Mouse (Mus musculus) inflammation-experienced regulatory T-cells, adult 16 weeks (primary cell): ENCODE results near the gene Zfp574. TPM values are rescaled to one million over a fixed set of nuclear protein-coding genes. Genes with fewer than 3 reads are reported as not detected.

Experiments
- polyA plus RNA-seq: library from polyadenylated mRNA; unstranded; fragments of 100-300 nt; shearing (Covaris generic); gene quantifications from one replicate; pipeline ENCODE4 v1.2.1, GENCODE M21; 2017

Gene Zfp574
- 49.1 TPM for polyA plus RNA-seq

DNA sequence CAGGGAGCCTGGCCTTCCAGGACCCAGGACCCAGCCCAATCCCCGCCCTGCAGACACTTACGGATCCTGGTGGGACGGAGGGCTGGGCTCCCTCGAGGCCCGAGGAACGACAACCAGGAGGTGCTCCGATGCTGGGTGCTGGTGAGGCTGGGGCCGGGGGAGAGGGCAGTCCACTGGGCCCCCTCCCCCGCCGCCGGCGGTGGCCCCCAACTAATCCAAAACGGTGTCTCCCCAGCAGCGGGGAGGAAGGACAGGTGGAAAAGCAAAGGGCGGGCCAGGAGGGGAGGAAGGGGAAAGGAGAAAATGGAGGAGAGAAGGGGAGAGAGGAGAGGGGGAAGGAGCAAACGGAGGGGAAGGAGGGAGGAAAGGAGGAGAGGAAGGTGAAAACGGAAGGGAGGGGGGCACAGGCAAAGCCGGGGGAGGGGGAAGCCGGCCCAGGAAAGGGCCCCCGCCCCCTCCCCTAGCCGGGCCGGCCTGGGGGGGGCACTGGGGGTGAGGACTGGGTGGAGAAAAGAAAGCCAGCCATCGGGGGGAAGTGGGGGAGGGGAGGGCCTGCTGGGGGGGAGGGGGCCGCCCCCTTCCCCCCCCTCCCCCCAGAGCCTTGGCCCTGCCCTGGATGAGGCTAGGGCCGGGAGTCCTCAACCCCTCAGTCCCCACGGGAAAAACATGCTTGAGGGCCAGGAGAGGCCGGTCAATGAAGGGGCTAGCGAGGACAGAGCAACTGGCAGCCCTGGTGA lies at the start of gene Zfp574, which contains the start of gene Grik5:
Zfp574 (plus strand) TSS at position 589 of the 737 bp plus-strand sequence.
Grik5 (minus strand) TSS at position 368 of the 737 bp plus-strand sequence.

Other genes starting within 250 kb of the Zfp574 start
- 10.8 TPM for gene Gm9844, start 210.4 kb upstream of the Zfp574 start, polyA plus RNA-seq
- gene Lypd4, start 202.6 kb upstream of the Zfp574 start, polyA plus RNA-seq = not detected
- not detected for gene Dmrtc2, start 202.5 kb upstream of the Zfp574 start, polyA plus RNA-seq
- 4,580 TPM for gene Rps19, start 188.2 kb upstream of the Zfp574 start, polyA plus RNA-seq
- 16.0 TPM for gene Cd79a, start 175.2 kb upstream of the Zfp574 start, polyA plus RNA-seq
- gene Arhgef1, start 169.7 kb upstream of the Zfp574 start, polyA plus RNA-seq = 953 TPM
- gene Gm4881, start 128.1 kb upstream of the Zfp574 start, polyA plus RNA-seq = not detected
- 700 TPM for gene Rabac1, start 99.8 kb upstream of the Zfp574 start, polyA plus RNA-seq
- 10.7 TPM for gene Atp1a3, start 66.6 kb upstream of the Zfp574 start, polyA plus RNA-seq
- 6.6 TPM for gene Grik5, start 221 bp upstream of the Zfp574 start, polyA plus RNA-seq
- gene Pou2f2, start 107.2 kb downstream of the Zfp574 start, polyA plus RNA-seq = 134 TPM
- gene Dedd2, start 148.0 kb downstream of the Zfp574 start, polyA plus RNA-seq = 58.4 TPM
- 3.5 TPM for gene Zfp526, start 148.9 kb downstream of the Zfp574 start, polyA plus RNA-seq
- 7.3 TPM for gene Gsk3a, start 165.3 kb downstream of the Zfp574 start, polyA plus RNA-seq
- 0.73 TPM for gene Erf, start 178.2 kb downstream of the Zfp574 start, polyA plus RNA-seq
- gene Cic, start 195.1 kb downstream of the Zfp574 start, polyA plus RNA-seq = 25.5 TPM
- 49.2 TPM for gene Pafah1b3, start 225.4 kb downstream of the Zfp574 start, polyA plus RNA-seq
- not detected for gene Prr19, start 228.8 kb downstream of the Zfp574 start, polyA plus RNA-seq
- not detected for gene Tmem145, start 233.5 kb downstream of the Zfp574 start, polyA plus RNA-seq
- gene Megf8, start 244.6 kb downstream of the Zfp574 start, polyA plus RNA-seq = 0.46 TPM